Mouse (Mus musculus): Measurements from ENCODE around the gene Ldlrad3.

- TF ChIP-seq CTCF (IDR thresholded peaks at IDR 0.05; ENCODE audit: low read depth) (no peak), EP300 (IDR thresholded peaks at IDR 0.05; ENCODE audit: low read depth) (no peak)
Measured at GRCm38 (mm10) chr2:101980456-101980947, 205.7 kb downstream of the Ldlrad3 start.

Measured in liver, postnatal 0 days (tissue).